Mouse (Mus musculus): ENCODE data around the gene Vwa3b.

Gene Vwa3b

DNA sequence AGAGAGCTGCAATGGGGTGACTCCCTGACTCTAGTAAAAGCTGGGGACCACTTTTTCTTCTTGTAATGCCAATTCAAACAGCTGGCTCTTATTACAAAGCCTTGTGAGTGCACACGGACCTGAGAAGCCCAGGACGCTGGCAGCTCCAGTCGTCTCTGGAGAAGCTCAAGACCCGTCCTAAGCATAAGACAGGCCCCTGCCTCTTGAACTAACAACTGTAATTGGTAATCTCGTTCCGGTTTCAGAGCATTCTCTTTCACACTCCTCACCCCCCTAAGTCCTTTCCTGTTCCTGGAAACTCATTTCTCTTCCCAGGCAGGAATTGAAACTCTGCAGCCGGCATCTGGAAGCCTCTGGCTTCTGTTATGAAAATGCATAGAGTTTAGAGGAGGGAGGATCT is 195.6 kb downstream of the Vwa3b start:
- intact Hi-C loops (cut with DNase I): no loop called here

- intact Hi-C loops (cut with DNase I): no loop called here
Measured at GRCm38 (mm10) chr1:37230404-37230803, 204.0 kb downstream of the Vwa3b start.

DNA sequence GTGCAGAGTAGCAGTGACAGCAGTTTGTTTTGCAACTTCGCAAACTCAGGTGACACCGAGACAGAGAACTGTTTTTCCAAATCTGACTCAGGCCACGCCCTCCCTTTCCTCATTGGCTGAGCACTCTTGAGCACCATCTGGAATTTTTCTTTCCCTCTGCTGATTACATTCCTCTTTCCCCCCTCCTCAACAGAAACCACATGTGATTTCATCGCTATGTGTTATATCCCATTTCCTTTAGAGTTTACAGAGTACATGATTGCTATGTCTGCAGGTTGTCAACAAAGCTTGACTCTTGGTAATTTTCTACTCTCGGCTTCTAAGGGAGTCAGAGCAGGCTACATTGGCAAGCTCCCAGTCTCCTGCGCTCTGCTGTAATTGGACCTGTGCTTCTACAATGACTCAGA is 204.9 kb downstream of the Vwa3b start:
- intact Hi-C loops (cut with DNase I): no loop called here

All from adrenal gland (tissue).